Mouse (Mus musculus): ENCODE results near the gene B4galnt3.

DNA sequence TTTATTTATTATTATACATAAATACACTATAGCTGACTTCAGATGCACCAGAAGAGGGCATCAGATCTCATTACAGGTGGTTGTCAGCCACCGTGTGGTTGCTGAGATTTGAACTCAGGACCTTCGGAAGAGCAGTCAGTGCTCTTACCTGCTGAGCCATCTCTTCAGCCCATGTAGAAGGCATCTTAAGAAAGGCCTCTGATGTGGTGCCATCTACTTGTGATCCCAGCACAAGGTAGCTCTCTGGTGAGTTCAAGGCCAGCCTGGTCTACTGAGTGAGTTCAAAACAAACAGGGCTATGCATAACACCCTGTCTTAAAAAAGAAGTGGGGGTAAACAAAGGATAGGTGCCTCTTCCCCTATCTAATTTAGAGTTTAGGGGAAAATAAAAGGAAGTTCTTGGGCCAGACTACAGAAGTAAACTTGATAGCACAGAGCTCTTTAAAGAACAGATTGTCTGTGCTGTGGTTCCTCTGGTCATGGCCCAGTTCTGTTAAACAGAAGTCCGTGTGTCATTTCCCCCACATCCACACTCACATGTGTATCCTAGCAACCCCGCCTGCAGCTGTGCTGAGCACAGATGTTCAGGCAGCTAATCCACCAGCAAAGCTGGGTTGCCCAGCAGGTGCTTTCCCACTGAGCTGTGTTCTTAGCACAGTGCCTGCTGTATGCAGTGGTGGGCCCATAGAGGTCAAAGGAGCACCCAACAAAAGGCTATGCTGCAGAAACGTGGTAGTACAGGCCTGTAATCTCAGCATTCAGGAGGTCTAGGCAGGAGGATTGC is 139.6 kb downstream of the B4galnt3 start:
- TF ChIP-seq POLR2A (IDR thresholded peaks at IDR 0.05; ENCODE audit: control insufficient read depth, extremely low read depth, insufficient read depth, low read length, poor library complexity) (no peak), CTCF (IDR thresholded peaks at IDR 0.05; ENCODE audit: borderline replicate concordance, control insufficient read depth, extremely low read depth, insufficient read depth, low read length, poor library complexity) (no peak)

Measured in thymus, adult 2 months (tissue).